Mouse (Mus musculus) B cell, adult 2 months (primary cell): ENCODE results near the gene Parvg.
A peak's percentile ranks its signal among the peaks of the same experiment; 100 is the strongest.

Source experiments
- DNase-seq, 2 experiments: peaks; one replicate each; pipeline ENCODE4 v3.0.0; 2022

Gene Parvg

DNA sequence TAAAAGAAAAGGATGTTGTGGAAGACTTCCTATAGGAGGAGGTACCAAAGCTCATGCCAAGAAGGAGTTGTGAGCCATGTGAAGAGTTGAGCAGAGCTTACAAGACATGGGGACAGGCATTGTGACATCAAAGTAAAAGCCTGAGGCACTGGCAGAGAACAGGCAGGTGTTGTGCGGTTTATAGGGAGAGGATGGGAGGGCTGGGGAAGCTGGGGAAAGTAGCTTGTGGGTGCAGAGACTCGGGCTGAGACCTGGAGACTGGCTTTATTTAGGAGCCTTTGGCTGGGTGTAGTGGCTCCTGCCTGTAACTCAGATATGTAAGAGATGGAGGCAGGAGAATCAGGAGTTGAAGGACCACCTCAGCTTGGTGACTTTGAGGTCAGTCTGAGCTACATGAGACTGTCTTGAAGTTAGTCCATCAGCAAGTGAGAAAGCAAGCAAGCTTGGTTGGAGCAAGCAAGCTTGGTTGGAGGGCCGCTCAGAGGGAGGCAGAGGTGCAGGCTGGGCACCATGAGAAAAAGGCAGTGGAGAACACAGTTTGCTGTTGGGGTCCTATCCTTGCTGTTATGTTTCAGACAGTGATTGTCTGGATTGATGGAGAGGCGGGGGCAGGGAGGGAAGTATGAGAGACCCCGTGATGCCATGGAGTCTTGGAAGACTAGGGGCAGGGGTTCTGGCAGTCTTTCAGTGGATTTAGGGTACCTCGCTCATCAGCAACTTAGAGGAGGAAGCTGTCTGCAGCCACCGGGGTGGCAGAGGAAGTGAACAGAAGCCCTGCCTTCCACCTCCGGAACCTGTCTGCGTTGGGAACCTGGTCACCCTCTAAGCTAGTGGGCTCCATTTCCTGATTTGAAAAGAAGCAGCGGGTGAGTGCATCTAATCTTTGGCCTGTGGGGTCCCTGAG is at the start of gene Parvg:
Gene Parvg, plus strand, starts transcription at position 61 of the 904 bp plus-strand sequence.
- DNase-seq: peak; percentile 69

DNA sequence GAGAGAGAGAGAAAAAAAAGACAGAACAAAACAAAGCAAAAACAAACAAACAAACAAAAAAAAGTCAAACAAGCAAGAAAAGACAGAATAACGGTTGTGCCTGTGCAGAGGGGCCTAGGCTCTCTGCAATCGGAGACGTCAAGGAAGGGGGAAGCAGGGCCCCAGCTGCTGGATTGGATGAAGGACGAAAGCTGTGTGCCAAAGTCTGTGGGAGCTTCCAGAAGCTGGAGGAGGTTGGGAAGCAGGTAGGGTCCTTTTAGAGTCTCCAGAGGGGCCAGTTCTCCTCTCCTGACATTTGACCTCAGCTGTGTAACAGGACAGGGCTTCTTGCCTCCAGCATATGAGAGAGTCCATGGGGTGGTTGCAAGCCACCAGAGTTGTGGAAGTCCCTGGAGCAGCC is 47.8 kb upstream of the Parvg start:
- DNase-seq: no peak

DNA sequence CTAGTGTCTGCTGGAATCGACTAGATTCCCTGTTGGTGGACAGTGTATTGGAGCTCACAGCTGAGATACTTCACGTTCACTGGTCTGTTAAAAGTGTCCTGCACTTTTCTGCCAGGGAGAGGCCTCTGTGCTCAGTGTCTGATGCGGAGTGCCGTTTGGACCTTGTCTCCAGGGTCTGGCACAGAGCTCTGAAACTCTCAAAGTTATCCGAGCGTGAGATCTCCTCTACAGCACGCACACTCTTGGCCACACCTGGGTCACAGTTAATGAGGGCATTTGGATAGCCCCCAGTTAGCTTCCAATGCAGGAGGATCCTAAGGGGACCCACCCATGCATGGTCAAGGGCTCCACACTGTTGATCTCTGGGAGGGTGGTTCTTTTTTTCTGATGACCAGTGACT is 45.7 kb upstream of the Parvg start:
- no peak for DNase-seq

DNA sequence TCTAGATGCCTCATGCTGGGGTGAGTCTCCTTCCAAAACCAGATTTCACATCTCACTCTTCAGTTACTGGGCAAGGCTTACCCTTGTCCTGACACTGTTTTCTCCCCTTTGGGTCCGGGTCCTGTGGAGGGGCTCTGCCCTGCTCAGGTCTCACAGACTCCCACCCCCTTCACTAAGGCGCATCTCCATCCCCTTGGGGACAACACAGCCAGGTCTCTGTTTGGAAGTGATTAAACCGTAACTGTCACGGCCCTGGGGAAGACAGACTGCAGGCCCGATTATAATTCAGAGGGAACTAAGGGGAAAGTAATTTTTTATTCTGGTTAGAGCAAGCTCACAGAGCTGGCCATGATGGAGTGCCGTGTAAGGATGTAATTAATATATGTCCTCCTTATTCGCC is 45.2 kb upstream of the Parvg start:
- no peak for DNase-seq

DNA sequence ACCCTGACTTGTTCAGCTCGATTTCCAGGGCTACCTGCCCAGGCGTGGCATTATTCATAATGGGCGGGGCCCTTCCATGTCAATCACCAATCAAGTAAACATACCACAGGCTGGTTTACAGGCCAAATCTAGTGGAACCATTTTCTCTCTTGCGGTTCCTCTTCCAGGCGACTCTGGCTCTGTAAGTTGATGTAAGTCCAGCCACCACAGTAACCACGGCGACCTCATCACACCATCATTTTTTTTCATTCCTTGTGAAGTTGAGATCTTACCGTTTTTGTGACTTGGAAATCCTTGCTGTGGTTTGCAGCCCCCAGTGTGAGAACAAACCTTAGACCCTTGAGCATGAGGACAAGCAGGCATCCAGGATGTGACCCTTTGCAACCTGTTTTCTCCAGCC is 43.5 kb upstream of the Parvg start:
- no peak for DNase-seq

DNA sequence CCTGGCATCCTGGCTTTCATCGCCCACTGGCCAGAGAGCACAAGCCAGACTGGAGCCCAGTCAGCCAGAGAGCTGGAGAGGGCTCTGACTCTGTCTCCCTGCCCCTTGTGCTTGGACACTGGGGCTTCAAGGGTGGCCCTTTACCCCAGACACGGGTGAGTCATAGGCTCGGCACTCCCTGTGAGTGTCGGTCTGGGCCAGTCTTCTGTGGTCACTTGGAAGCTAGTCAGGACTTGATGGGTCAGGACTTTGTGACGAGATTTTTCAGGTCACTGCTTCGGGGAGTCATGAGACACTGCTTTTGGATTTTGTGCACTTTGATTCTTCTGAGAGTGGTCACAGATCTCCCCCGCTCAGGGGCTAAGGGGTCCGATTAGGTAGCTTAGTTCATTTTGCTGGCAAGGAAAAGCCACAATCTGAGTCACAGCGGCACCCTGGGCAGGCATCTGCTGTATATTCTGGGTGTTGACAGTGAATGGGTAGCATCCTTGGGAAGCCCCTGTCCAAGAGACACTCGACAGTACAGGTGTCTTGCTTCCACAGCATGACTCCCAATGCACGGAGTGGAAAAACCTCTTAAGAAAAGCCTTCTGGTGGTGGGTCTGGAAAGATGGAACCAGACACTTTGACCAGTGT is 43.0 kb upstream of the Parvg start:
- no peak for DNase-seq

DNA sequence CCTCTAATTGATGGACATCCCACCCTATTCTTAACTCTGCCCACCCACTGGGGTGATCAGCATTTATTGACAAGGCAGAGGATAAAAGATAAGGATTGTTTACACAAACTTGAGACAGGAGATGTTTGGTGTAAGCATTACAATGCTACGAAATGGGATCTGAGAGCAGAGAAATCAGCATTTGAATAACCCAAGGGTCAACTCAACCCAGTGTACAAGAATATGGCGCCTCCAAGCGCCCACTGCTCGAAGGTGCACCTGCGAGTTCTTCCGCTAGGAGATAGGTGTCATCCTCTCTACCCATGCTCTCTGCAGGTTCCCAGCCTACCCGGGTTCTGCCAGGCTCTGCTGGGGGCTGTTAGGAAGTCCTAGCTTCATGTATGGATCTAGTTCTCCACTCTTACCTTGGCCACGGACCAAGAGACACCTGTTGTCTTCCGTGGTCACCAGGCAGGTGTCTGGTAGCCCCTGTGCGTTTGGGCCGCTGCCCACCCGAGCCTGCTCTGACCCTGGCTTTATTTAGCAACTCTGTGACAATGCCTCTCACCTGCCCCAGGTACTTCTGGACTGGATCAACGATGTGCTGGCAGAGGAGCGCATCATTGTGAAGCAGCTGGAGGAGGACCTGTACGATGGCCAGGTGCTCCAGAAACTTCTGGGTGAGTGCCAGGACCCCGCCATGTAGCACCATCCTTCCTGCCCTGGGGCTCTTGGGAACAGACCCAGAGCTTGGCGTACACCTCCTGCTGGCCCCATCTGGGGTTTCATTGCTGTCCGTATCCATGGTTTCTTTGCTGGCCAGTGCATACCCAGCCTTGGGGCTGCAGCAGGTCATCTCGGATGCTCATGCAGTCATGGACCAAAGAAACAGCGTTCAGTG is 41.4 kb upstream of the Parvg start:
- no peak for DNase-seq

DNA sequence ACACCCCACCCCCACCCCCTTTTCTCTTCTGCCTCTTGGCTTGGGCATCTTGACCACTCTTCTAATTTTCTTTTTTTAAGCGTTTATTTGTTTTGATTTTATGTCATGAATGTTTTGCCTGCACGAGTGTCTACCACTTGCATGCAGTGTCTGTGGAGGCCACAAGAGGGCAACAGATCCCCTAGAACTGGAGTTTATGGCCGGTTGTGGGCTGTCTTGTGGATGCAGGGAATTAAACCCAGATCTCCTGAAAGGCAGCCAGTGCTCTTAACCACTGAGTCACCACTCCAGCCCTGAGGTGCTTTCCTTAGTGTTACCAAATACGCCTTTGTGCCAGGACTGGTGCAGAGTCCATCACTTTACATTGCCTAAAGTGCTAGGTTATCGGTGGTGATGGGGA is 39.8 kb upstream of the Parvg start:
- DNase-seq: peak; percentile 74 to 78

DNA sequence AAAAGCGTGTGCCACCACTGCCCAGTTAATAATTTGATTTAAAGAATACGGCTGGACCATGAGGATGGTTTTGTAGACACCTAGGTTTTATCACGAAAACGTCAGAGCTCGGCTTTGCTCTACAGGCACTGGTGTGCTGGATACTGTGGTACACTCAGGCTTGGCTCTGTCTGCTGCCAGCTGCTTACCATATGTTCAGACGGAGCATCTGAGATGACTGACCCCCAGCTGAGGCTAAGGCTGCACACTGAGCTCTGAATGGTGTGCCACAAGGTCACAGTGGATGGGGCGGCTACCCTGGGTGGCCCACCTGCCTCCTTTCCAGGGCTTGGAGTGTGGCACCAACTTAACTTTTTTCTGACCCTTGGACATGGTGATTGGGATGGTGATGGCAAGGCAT is 38.4 kb upstream of the Parvg start:
- DNase-seq: no peak

DNA sequence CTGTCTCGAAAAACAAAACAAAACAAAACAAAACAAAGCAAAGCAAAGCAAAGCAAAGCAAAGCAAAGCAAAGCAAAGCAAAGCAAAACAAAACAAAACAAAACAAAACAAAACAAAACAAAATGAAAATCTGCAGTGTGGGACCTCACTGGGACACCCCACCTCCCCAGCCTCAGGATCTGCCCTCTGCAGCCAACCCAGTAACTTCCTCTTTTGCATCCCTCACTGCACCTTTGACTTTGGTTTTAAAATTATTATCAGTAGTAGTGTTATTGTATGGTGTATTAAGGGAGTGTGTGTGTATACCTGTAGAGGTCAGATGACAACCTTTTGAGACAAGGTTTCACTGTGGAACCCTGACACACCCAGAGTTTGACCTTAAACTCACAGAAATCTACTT is 34.9 kb upstream of the Parvg start:
- peak; percentile 19 to 24 for DNase-seq

DNA sequence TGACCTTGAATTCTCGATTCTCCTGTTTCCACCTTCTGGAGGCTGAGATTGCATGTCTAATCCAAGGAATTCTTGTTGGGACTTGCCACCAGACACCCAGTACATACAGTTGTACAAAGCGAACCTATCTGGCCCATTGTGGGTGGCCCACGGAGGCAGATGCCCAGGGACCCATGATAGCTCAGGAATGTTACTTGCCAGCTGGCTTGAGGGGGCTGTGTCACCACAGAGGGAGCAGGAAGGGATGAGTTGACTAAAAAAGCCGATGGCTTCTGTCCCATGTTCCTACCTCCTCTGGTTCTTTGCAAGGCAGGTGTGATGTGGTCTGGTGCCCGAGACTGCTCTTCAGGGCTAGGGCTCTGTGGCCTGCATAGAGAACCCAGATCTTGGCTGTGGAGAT is 32.7 kb upstream of the Parvg start:
- no peak for DNase-seq

DNA sequence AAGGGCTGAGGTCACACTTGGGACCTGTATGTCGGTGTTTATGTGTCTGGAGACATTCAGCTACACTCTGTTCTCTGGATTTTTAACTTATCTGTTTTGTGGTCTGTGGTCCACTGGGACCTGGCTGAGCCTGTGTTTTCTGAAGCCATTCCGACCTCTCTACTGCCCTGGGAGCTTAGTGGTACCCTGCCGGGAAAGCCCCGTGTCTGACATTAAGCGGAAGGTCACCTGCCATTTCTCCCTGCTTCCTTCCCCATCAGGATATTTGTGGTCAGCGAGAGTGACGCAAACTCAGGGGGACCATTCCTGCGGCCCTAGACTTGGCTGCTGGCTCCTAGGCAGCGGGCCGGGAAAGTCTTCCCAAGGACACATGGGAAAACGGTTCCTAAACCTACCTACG is 30.2 kb upstream of the Parvg start:
- DNase-seq: no peak

DNA sequence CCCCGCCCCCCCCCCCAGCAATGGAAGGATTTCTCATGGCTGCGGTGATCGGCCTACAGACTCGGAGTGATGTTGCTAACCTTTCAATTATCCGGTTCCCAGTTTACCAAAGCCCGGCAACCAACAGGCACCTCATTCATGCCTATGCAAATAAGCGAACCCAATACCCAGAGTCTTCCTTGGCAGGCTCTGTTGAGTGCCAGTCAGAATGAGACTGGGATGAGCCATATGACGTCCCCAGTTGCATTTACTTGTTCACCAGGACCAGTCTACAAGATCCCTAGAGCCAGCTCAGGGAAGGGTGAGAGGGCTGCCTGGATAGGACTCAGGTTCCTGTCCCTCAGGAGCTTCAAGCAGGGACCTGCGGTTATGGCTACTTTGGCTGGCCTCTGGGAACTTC is 29.4 kb upstream of the Parvg start:
- no peak for DNase-seq

DNA sequence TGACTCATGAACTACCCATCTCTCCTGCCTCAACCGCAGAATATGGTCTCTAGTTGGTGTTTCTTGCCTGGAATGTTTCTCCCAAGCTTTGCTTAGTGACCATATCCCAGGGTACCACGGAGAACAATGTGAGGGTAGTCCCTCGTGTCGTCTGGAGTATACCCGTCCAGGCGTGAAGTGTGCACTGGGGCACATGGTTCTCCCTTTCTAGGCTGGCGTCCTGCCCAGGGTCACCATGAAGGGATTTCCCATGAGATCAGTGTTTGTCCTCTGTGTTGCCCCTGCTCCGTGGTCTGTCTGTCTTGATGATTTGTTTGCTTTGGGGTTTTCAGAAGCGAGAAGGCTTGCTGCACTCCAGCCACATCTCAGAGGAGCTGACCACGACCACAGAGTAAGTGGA is 28.6 kb upstream of the Parvg start:
- no peak for DNase-seq

DNA sequence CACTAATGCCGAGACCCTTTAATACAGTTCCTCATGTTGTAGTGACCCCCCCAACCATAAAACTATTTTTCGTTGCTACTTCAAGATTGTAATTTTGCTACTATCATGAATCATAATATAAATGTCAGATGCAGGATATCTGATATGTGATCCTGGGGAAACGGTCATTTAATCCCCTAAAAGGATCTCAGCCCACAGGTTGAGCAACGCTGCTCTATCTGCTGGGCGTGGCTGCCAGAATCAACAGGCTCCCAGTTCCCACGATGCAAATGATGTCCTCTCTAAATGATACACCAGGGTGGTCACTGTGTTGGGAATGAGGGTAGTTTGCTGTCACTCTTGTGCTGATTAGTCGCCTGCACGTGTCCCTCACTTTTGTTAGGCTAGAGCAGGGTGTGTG is 26.4 kb upstream of the Parvg start:
- no peak for DNase-seq

DNA sequence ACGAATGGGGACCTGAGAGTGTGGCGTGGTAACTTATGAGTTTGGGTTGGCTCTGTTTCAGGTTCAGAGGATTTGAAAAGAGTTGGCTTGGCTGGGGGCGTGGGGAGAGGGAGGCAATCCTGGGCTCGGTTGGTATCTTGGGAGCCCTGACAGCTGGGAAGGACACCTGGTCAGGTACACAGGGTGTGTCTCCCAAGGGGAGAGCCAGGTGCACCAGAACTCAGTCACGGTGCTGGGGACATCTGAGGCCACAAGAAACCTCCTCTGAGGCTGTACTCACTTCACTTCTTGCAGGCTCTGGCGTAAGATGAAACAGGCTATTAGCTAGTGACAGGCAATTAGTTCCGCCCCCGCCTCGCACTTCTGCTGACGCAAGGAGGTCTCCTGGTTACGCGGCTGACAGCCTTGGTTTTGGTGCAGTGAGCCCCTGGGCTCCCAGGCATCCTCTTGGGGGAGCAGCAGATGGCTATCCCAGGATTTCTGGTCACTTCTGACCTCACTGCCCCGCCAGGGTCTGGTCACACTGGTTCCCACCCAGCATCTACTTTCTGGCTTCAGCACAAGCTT is 24.9 kb upstream of the Parvg start:
- DNase-seq: peak; percentile 56 to 58

DNA sequence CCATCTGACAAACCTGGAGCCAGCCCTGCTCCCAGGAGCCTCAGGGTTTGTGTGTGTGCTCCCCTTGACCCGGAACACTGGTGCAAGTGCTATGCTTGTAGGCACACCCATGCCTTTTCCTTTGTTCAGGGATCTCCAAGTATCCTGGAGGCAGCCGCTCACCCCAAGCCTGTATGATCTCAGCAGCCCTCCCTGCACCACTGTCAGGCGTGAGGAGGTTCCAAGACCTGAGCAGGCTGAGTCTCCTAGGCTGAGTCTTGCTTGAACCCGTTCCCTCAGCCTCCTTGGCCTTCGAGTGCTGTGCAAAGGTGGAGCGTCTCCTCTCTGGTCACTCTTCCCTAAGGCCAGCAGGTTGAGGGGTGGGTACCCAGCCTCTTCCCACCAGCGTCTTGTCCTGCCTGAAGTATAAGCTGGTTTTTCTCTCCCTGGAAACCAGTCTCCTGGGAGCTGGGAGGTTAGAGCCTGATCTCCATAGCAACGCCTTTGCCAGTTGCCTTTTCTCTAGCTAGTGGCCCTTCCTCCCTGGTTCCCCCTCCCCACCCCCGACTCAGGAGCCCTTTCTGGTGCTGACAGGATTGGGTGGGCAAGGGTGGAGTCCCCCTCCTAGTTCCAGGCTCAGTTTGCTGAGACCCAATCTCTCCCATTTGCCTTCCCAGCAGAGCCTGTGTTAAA is 24.0 kb upstream of the Parvg start:
- no peak for DNase-seq

DNA sequence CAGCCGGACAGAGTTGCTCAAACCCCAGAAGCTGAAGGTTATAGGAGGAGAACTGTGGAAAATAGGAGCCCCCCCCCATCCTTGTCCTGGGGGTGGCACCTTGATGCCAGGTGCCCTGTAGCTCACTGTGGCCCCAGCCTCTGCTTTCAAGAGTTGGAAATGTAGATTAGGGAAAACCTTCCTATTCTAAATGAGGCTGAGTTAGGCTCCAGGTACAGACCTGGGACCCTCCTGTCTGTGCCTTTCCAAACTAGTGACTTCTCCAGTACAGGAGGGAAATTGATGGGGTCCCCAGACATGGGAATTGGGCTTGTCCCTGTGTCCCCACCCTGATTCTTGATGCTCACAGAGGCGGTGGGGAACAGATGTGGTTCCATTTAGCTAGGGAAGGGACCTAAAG is 23.2 kb upstream of the Parvg start:
- DNase-seq: no peak

DNA sequence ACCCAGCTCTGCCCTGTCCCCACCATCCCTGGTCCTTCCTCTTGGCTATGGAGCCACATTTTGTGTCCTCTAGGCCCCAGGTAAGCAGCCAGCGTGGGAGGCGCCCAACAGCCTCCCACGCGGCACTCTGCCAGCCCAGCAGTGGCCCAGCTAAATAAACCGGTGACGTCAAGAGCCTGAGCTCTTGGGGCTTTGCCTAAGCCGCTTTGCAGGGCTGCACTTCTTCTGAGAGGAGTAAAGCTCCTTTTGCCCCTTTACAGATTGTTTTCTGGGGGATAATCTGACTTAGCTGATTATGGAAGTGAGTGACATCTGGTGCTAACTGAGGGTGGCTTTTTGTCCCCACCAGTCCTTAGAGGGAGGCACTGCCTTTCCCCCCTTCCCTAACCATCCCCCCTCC is 22.8 kb upstream of the Parvg start:
- DNase-seq: no peak

DNA sequence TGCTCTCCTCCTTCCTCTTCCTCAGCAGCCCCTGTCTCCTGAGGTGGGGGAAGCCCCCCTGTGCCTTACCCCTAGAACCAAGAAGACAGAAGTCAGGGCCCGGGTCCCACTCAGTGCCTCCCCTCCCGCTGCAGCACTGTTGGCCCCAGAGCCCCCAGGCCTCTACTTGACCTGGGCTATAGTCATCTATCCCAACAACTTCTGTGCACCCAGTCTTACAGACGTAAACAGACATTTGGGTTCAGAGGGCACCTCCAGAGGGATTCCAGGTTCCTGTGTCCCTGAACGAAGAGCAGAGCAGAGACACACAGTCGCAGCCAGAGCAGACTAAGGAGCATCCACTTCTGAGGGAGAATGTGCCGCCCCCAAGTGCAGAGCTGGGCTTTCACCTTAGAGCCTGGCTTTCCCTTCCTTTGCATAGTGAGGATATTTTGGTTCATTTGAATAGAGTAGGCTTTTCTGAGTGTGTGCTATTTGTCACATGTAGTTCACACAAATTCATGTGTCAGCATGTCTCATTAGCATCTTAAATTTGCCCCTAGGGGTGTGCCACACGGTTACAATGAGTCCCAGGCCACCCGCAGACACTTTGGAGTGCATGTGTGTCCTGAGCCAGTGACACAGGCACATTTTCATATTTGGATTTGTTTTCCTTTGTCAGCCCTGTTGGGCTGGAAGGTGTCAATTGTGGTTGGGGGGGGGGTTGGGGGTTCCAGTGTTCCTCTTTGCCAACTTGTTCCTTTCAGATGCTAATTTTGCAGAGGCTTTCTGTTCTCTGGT is 22.0 kb upstream of the Parvg start:
- no peak for DNase-seq

DNA sequence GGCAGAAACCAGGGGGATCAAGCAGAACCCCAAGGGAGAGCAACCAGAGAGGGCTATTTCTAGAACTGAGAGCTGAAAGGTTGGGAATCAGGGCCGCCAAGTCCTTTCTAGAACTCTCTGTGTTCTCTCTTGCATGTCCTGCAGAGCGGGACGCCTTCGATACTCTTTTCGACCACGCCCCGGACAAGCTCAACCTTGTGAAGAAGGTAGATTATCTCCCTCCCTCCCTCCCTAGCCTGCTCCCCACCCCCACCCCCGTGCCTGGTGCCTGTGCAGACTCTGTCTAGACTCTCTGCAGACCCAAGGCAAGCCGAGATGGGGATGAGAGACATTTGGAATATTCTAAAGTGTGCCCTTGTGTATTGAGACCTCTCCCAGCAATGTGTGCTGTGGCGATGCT is 20.6 kb upstream of the Parvg start:
- DNase-seq: no peak

DNA sequence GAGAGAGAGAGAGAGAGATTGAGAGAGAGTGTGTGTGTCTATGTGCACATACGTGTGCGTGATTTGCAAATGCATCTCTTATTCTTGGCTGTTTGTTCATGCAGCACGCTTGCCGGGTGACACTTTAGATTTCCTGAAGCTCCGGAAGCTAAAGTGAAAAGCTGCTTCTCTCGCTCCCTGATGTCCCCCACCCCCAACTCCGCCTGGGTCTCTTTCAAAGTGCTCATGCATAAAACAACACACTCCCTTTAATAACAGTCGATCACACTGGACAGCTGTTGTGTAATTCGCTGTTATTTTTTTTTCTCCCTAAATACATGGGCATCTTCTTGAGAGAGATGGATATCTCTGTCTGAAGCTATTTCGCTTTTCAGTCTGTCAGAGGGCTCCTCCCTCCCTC is 18.5 kb upstream of the Parvg start:
- DNase-seq: no peak
